Mouse (Mus musculus) intestine, embryonic 16.5 days (tissue): ENCODE data around the gene Sptbn1. TPM values are rescaled to one million over a fixed set of nuclear protein-coding genes. Genes with fewer than 3 reads are reported as not detected.

Experiments
- polyA plus RNA-seq: library from polyadenylated mRNA; unstranded; fragments of >200 nt; fragmentation: Nextera tagmentation; extraction: Ambion mirVana; gene quantifications from 2 replicates; pipeline ENCODE4 v1.2.1, GENCODE M21; 2015

Sptbn1 gene
- polyA plus RNA-seq, 1 experiment from 2014 or later, result 98.1 TPM

Other genes with a start within 250 kb of the Sptbn1 start
- gene Eml6, start 242.1 kb downstream of the Sptbn1 start, polyA plus RNA-seq, result 0.40 and 0.48 TPM in 2 replicates
- gene 4930505A04Rik, start 203.7 kb upstream of the Sptbn1 start, polyA plus RNA-seq, result not detected in 2 replicates